Mouse (Mus musculus): Measurements from ENCODE around the gene Ap1b1. TPM values are rescaled to one million over a fixed set of nuclear protein-coding genes. Genes with fewer than 3 reads are reported as not detected.
"Not testable (repeated sequence)": the region's sequence is repeated elsewhere in the genome, so short reads cannot be mapped to it uniquely, and the experiment has no call there.

Gene Ap1b1
- total RNA-seq, 2 experiments from 2014 or later, result 142 to 146 TPM

- DNase-seq, result no peak
Observed at GRCm38 (mm10) chr11:5062326-5062725, 75.7 kb downstream of the Ap1b1 start.

DNA sequence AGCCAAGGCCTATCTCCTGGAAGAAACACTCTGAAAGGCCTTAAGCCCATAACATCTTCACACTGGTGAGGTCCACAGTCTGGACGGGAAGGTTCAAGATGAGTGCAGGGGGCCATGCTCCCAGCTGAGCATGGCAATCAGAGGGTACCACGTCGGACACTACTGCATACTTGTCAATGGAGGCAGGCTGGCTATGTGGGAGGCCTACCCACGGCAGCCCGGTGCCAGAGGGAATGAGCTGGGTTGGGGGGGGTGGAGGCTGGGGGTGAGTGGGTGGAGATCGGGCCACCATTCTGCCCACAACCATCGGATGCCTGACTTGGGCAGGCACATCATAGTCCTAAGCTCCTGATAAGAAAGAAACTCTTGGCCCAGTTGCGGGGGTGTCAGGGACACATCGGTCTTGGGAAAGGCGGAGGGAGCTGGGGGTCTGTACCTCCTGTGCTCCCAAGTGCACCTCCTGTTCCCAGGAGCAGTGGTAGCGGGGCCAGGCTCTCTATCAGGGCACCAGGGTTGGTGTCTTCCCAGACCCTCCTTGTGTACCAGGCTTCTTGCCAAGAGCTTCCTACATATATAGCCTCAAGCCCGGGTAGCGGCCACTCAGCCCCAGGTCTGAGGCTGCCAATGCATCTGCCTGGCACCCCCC is 76.4 kb downstream of the Ap1b1 start:
- DNase-seq, result no peak

GRCm38 (mm10) chr11:5063561-5064281 is 77.1 kb downstream of the Ap1b1 start:
- DNase-seq, result peak; percentile 47 to 49

DNA sequence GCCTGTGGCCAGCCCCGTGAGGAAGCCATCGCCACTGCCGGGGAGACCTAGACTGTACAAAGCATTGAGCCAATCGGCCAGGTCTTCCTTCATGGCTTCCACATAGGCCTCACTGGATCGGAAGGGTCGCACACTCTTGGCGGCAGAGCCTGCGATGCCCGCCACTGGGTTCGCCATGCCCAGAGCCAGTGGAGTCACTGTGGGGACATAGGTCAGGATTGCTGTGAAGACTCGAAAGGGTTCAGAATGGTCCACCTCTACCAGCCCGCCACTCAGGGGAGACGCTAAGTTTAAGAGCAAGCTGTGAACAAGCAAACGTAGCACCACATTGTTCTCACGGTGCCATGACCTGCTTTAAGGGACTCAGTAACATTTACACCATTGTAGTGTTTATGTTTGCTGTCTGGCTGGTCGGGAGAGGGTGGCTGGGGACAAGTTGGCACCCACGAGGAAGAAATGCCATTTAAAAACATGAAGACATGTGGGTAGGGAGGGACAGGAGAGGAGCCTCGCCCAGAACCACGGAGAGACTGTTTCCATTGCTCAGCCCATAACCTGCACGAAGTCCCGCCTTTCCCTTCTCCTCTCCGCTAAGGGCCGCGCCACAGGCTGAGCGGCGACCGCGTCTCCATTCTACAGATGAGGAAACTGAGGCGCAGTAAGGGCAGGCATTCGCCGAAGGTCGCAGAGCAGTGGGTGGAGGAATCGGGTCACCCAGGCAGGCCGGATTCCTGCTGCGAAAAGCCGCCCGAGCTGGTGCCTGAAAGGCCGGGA is 77.8 kb downstream of the Ap1b1 start:
- no peak for DNase-seq

DNA sequence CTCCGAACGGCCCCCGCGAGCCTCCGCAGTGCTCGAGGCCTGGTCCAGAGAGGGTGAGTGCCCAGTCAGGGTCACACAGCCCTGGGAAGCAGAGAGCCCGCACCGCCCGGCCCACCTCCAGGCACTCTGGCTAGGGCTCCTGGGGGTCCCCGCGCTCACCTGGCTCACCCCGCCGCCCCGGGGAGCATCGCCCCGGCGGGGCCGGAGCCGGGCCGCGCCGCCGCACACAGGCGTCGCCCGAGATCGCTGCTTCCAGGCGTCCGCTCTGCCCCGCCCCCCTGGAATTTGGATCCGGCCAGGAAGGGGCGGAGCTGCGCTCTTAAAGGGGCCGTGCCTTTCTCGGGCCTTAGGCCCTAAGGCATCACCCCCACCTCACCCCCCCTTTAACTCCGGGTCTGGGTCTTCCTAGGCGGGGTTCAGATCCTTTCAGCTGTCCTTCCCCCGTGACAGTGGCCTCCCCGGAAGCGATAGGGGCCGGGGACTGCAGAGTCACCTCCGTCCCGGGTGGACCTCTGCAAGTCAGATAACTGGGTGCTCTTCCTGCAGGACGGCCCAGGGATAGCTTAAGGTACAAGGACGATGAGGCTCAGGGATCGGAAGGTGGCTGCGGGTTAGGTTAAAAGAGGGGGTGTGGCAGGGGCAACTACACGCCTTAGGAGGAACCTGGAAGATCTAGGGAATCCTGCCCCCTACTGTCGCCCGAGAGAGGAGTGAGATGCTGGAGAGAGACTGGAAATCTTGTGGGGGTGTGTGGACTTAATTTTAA is 78.6 kb downstream of the Ap1b1 start, which contains the start of gene Gas2l1:
Gene Gas2l1 (minus strand): TSS at position 272 of the 766 bp plus-strand sequence.
- DNase-seq, result peak; percentile 84 to 88

GRCm38 (mm10) chr11:5067063-5067462 is 80.4 kb downstream of the Ap1b1 start:
- DNase-seq, result no peak

GRCm38 (mm10) chr11:5068126-5068971 is 81.7 kb downstream of the Ap1b1 start:
- DNase-seq, result no peak

GRCm38 (mm10) chr11:5074882-5075281 is 88.3 kb downstream of the Ap1b1 start:
- DNase-seq, result no peak

DNA sequence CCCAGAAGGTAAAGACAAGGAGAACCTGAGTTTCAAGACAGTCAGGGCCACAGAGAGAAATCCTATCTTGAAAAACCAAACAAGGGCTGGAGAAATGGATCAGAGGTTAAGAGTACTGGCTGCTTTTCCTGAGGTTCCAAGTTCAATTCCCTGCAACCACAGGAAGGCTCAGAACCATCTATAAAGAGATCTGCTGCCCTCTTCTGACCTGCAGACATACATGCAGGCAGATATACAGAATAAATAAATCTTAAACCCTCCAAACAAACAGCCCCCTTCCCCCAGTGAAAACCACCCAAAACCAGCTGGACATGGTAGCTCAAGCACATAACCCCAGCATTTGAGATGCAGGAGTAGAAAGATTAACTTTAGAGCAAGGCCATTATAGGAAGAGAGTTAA is 89.1 kb downstream of the Ap1b1 start:
- no peak for DNase-seq

DNA sequence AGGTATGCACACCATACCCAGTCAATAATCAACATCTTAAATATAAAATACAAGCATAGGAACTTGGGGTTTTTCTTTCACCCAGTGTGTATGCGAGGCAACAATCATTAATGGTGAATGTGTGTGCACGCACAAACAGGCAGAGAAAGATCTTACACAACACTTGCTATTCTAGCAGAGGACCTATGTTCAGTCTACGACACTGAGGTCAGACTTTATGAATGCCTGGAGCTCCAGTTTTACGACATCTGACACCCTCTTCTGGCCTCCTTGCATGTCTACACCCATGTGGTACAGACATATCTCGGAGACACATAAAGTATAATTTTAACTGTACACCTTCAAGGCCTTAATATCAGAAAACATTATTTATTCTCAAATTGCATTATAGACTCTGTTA is 90.2 kb downstream of the Ap1b1 start:
- not testable (repeated sequence) for DNase-seq

DNA sequence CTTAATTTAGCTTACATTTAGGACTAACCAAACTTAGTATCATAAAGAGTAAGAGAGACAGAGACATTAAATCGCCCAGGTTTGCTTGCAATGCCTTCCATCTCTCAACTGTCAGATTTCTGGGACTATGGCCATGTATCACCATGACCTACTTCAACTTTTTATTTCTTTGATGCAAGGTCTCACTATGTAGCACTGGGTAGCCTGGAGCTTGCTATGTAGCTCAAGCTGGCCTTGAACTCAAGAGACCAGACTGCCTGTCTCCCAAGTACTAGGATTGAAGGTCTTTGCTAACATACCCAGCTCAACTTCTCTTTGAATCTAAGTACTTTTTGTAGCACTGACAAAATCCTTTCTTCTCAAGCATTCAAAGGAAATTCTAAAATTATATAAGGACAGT is 102.5 kb downstream of the Ap1b1 start:
- DNase-seq, result no peak

- DNase-seq, result no peak
Observed at GRCm38 (mm10) chr11:5091706-5092105, 105.1 kb downstream of the Ap1b1 start.

Small RNAs within 50 kb of the gene (microRNA-seq; reads per million reads assigned to microRNA genes)
- 0 reads per million in 2 experiments for gene Gm47296

Other genes starting within 250 kb of the Ap1b1 start
- 100 to 1,000 TPM; 287 to 306 TPM for gene Cabp7, start 240.0 kb upstream of the Ap1b1 start, total RNA-seq (2021)
- 100 to 1,000 TPM in 1 of 2 experiments, 10 to 100 TPM in 1; 92.9 to 101 TPM for gene Nf2, start 137.3 kb upstream of the Ap1b1 start, total RNA-seq (2021)
- 10 to 100 TPM; 81.2 to 86.8 TPM for gene Nipsnap1, start 112.9 kb upstream of the Ap1b1 start, total RNA-seq (2021)
- 10 to 100 TPM; 40.4 to 41.2 TPM for gene Thoc5, start 91.5 kb upstream of the Ap1b1 start, total RNA-seq (2021)
- 10 to 100 TPM; 38.5 to 44.9 TPM for gene Nefh, start 38.8 kb upstream of the Ap1b1 start, total RNA-seq (2021)
- 100 to 1,000 TPM in 1 of 2 experiments, 10 to 100 TPM in 1; 88.6 to 112 TPM for gene Rasl10a, start 71.3 kb downstream of the Ap1b1 start, total RNA-seq (2021)
- 100 to 1,000 TPM in 1 of 2 experiments, 10 to 100 TPM in 1; 95.7 to 104 TPM for gene Gas2l1, start 78.5 kb downstream of the Ap1b1 start, total RNA-seq (2021)
- 10 to 100 TPM; 20.2 to 22.2 TPM for gene Rhbdd3, start 112.1 kb downstream of the Ap1b1 start, total RNA-seq (2021)
- gene Ewsr1, start 112.4 kb downstream of the Ap1b1 start, total RNA-seq (2021), result 100 to 1,000 TPM; 319 to 373 TPM
- gene Emid1, start 165.4 kb downstream of the Ap1b1 start, total RNA-seq (2021), result 1 to 10 TPM; 7.3 to 9.3 TPM